Mouse (Mus musculus): ENCODE results near the gene Usp17ld. TPM values are rescaled to one million over a fixed set of nuclear protein-coding genes. Genes with fewer than 3 reads are reported as not detected.

Usp17ld gene
- polyA plus RNA-seq (2014; fragmentation: Illumina TruSeq; extraction: RNeasy Lipid Tissue Mini Kit (QIAGEN cat#74804); ENCODE audit: low replicate concordance), result not detected

GRCm38 (mm10) chr7:103252405-103252804 is at the start of gene Usp17ld:
Gene Usp17ld, minus strand, starts transcription at chr7:103252505.

DNA sequence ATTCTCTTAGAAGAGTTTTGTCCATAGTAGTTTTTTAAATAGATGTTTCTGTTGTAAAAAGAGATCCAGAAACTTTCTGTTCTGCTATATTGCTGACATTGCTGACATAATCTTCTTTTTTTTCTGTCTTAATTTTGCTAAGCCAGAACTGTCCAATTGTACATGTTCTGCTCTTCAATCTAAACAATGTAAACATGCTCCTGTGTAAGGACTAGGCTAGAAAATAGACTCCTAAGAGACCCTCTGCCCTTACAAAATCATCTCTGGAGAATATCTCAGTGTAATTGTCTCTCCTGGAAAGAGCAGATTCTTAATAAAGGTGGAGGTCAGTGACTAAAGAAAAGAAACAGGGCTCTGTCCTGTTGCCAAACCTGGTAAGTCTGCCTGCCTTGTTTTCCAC is 35.6 kb downstream of the Usp17ld start, which contains the start of gene Olfr594:
TSS of gene Olfr594 (plus strand) at position 301 of the 400 bp plus-strand sequence.

GRCm38 (mm10) chr7:103211562-103211961 is 40.7 kb downstream of the Usp17ld start, which contains the start of gene Olfr593:
Gene Olfr593, plus strand, starts transcription at chr7:103211862.

Other genes with a start within 250 kb of the Usp17ld start
- gene Olfr582, start 214.5 kb downstream of the Usp17ld start, polyA plus RNA-seq (2014; fragmentation: Illumina TruSeq; extraction: RNeasy Lipid Tissue Mini Kit (QIAGEN cat#74804); ENCODE audit: low replicate concordance), result not detected
- gene Olfr583, start 201.2 kb downstream of the Usp17ld start, polyA plus RNA-seq (2014; fragmentation: Illumina TruSeq; extraction: RNeasy Lipid Tissue Mini Kit (QIAGEN cat#74804); ENCODE audit: low replicate concordance), result not detected
- not detected for gene Olfr584, start 170.6 kb downstream of the Usp17ld start, polyA plus RNA-seq (2014; fragmentation: Illumina TruSeq; extraction: RNeasy Lipid Tissue Mini Kit (QIAGEN cat#74804); ENCODE audit: low replicate concordance)
- not detected for gene Olfr585, start 154.8 kb downstream of the Usp17ld start, polyA plus RNA-seq (2014; fragmentation: Illumina TruSeq; extraction: RNeasy Lipid Tissue Mini Kit (QIAGEN cat#74804); ENCODE audit: low replicate concordance)
- gene Olfr586, start 126.9 kb downstream of the Usp17ld start, polyA plus RNA-seq (2014; fragmentation: Illumina TruSeq; extraction: RNeasy Lipid Tissue Mini Kit (QIAGEN cat#74804); ENCODE audit: low replicate concordance), result not detected
- gene Olfr588-ps1, start 111.6 kb downstream of the Usp17ld start, polyA plus RNA-seq (2014; fragmentation: Illumina TruSeq; extraction: RNeasy Lipid Tissue Mini Kit (QIAGEN cat#74804); ENCODE audit: low replicate concordance), result not detected
- gene Olfr589, start 96.1 kb downstream of the Usp17ld start, polyA plus RNA-seq (2014; fragmentation: Illumina TruSeq; extraction: RNeasy Lipid Tissue Mini Kit (QIAGEN cat#74804); ENCODE audit: low replicate concordance), result not detected
- not detected for gene Olfr591, start 74.2 kb downstream of the Usp17ld start, polyA plus RNA-seq (2014; fragmentation: Illumina TruSeq; extraction: RNeasy Lipid Tissue Mini Kit (QIAGEN cat#74804); ENCODE audit: low replicate concordance)
- gene Olfr592, start 67.7 kb downstream of the Usp17ld start, polyA plus RNA-seq (2014; fragmentation: Illumina TruSeq; extraction: RNeasy Lipid Tissue Mini Kit (QIAGEN cat#74804); ENCODE audit: low replicate concordance), result not detected
- gene Olfr593, start 40.6 kb downstream of the Usp17ld start, polyA plus RNA-seq (2014; fragmentation: Illumina TruSeq; extraction: RNeasy Lipid Tissue Mini Kit (QIAGEN cat#74804); ENCODE audit: low replicate concordance), result not detected
- gene Olfr594, start 35.5 kb downstream of the Usp17ld start, polyA plus RNA-seq (2014; fragmentation: Illumina TruSeq; extraction: RNeasy Lipid Tissue Mini Kit (QIAGEN cat#74804); ENCODE audit: low replicate concordance), result not detected
- gene Olfr596, start 53.1 kb upstream of the Usp17ld start, polyA plus RNA-seq (2014; fragmentation: Illumina TruSeq; extraction: RNeasy Lipid Tissue Mini Kit (QIAGEN cat#74804); ENCODE audit: low replicate concordance), result not detected
- not detected for gene Olfr597, start 63.8 kb upstream of the Usp17ld start, polyA plus RNA-seq (2014; fragmentation: Illumina TruSeq; extraction: RNeasy Lipid Tissue Mini Kit (QIAGEN cat#74804); ENCODE audit: low replicate concordance)
- gene Olfr598, start 71.1 kb upstream of the Usp17ld start, polyA plus RNA-seq (2014; fragmentation: Illumina TruSeq; extraction: RNeasy Lipid Tissue Mini Kit (QIAGEN cat#74804); ENCODE audit: low replicate concordance), result not detected
- gene Olfr599, start 83.4 kb upstream of the Usp17ld start, polyA plus RNA-seq (2014; fragmentation: Illumina TruSeq; extraction: RNeasy Lipid Tissue Mini Kit (QIAGEN cat#74804); ENCODE audit: low replicate concordance), result not detected
- gene Olfr600, start 97.2 kb upstream of the Usp17ld start, polyA plus RNA-seq (2014; fragmentation: Illumina TruSeq; extraction: RNeasy Lipid Tissue Mini Kit (QIAGEN cat#74804); ENCODE audit: low replicate concordance), result not detected
- gene Olfr601, start 110.2 kb upstream of the Usp17ld start, polyA plus RNA-seq (2014; fragmentation: Illumina TruSeq; extraction: RNeasy Lipid Tissue Mini Kit (QIAGEN cat#74804); ENCODE audit: low replicate concordance), result not detected
- gene Olfr603, start 133.7 kb upstream of the Usp17ld start, polyA plus RNA-seq (2014; fragmentation: Illumina TruSeq; extraction: RNeasy Lipid Tissue Mini Kit (QIAGEN cat#74804); ENCODE audit: low replicate concordance), result not detected
- not detected for gene Usp17lc, start 162.6 kb upstream of the Usp17ld start, polyA plus RNA-seq (2014; fragmentation: Illumina TruSeq; extraction: RNeasy Lipid Tissue Mini Kit (QIAGEN cat#74804); ENCODE audit: low replicate concordance)
- not detected for gene Olfr605, start 192.9 kb upstream of the Usp17ld start, polyA plus RNA-seq (2014; fragmentation: Illumina TruSeq; extraction: RNeasy Lipid Tissue Mini Kit (QIAGEN cat#74804); ENCODE audit: low replicate concordance)
- gene Olfr606, start 196.5 kb upstream of the Usp17ld start, polyA plus RNA-seq (2014; fragmentation: Illumina TruSeq; extraction: RNeasy Lipid Tissue Mini Kit (QIAGEN cat#74804); ENCODE audit: low replicate concordance), result not detected
- not detected for gene Olfr607, start 211.6 kb upstream of the Usp17ld start, polyA plus RNA-seq (2014; fragmentation: Illumina TruSeq; extraction: RNeasy Lipid Tissue Mini Kit (QIAGEN cat#74804); ENCODE audit: low replicate concordance)
- not detected for gene Olfr608, start 217.4 kb upstream of the Usp17ld start, polyA plus RNA-seq (2014; fragmentation: Illumina TruSeq; extraction: RNeasy Lipid Tissue Mini Kit (QIAGEN cat#74804); ENCODE audit: low replicate concordance)
- gene Olfr609, start 245.6 kb upstream of the Usp17ld start, polyA plus RNA-seq (2014; fragmentation: Illumina TruSeq; extraction: RNeasy Lipid Tissue Mini Kit (QIAGEN cat#74804); ENCODE audit: low replicate concordance), result not detected